Mouse (Mus musculus) forebrain, embryonic 16.5 days (tissue): Measurements from ENCODE around the gene Rab27a. TPM values are rescaled to one million over a fixed set of nuclear protein-coding genes. Genes with fewer than 3 reads are reported as not detected.
"Not testable (repeated sequence)": the region's sequence is repeated elsewhere in the genome, so short reads cannot be mapped to it uniquely, and the experiment has no call there.

Source experiments
- ATAC-seq: fragments of 200-750 bp; cut with Nextera tagmentation; 2 replicates; pipeline ENCODE4 v1.8.0; 2017; ENCODE audit warnings: mild to moderate bottlenecking, moderate library complexity
- H3K27ac ChIP-seq: fragments of 300-500 bp; sonication (generic); 2 replicates; pipeline ENCODE4 v1.5.1; 2014; ENCODE audit warnings: low read length, control low read depth
- H3K27me3 ChIP-seq: fragments of 300-500 bp; sonication (generic); replicated peaks from 2 replicates; pipeline ENCODE4 v1.6.1; 2014; ENCODE audit warnings: low read length; ENCODE audit not compliant: control insufficient read depth, insufficient read depth
- H3K36me3 ChIP-seq: fragments of 300-500 bp; sonication (generic); 2 replicates; pipeline ENCODE4 v1.6.1; 2014; ENCODE audit not compliant: control insufficient read depth, insufficient read depth
- H3K4me1 ChIP-seq: fragments of 300-500 bp; sonication (generic); replicated peaks from 2 replicates; pipeline ENCODE4 v1.6.1; 2014; ENCODE audit warnings: low read length; ENCODE audit not compliant: control insufficient read depth, insufficient read depth
- H3K4me2 ChIP-seq: fragments of 300-500 bp; sonication (generic); 2 replicates; pipeline ENCODE4 v1.6.1; 2014; ENCODE audit warnings: mild to moderate bottlenecking, low read length, control low read depth
- H3K4me3 ChIP-seq: fragments of 300-500 bp; sonication (generic); replicated peaks from 2 replicates; pipeline ENCODE4 v1.5.1; 2014; ENCODE audit warnings: mild to moderate bottlenecking, low read length, control low read depth
- H3K9ac ChIP-seq: fragments of 300-500 bp; sonication (generic); replicated peaks from 2 replicates; pipeline ENCODE4 v1.6.1; 2014; ENCODE audit warnings: low read depth, low read length, control low read depth
- H3K9me3 ChIP-seq: fragments of 300-500 bp; sonication (generic); 2 replicates; pipeline ENCODE4 v1.6.1; 2016; ENCODE audit warnings: low read length; ENCODE audit not compliant: control insufficient read depth
- WGBS: fragments of 180-500 bp; shearing (Covaris S2); extraction: QIAGEN DNeasy Blood & Tissue Kit; methylation state at CpG from one replicate; pipeline ENCODE4 v1.1.7; 2014; 5-methylcytosine and 5-hydroxymethylcytosine counted together
- polyA plus RNA-seq: library from polyadenylated mRNA; unstranded; fragments of >200 nt; fragmentation: Nextera tagmentation; extraction: Ambion mirVana; gene quantifications from 2 replicates; pipeline ENCODE4 v1.2.1, GENCODE M21; 2015

The Rab27a gene
- polyA plus RNA-seq, 1 experiment from 2014 or later = 1.9 TPM

- not testable (repeated sequence) for H3K9me3 ChIP-seq, ATAC-seq, H3K27me3 ChIP-seq, H3K27ac ChIP-seq, H3K4me3 ChIP-seq, H3K9ac ChIP-seq, H3K4me2 ChIP-seq
- 91% methylated on average over 5 of the region's 6 CpGs for WGBS
- Histone ChIP-seq H3K4me1 (peaks cover 12% of the 10 kb centered on the region), H3K36me3 (peaks cover 22% of the 10 kb centered on the region)
These were observed 72.0 kb downstream of the Rab27a start for GRCm38 (mm10) chr9:73116704-73117103.

DNA sequence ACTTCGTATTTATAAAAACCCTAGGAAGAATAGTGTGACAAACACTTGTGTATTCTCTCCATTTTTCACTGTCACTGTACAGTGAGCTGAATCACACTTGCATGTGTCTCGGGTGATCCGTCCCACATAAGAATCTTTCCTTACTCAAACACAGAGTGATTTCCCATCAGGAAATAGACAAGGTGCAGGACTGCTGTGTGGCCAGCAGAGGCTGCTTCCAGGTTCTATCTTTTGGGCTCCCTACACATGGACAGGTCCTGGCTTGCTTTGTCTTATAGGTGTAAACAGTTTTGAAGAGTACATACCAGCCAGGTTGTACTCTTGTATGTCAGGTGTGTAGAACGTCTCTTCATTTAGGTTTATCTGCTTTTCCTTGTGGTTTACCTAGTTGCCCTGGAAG lies 73.4 kb downstream of the Rab27a start:
- no peaks in the 10 kb centered on the region for H3K27me3 ChIP-seq
- peaks cover 26% of the 10 kb centered on the region for H3K36me3 ChIP-seq
- no peak overlapping the region for H3K9ac ChIP-seq
- H3K4me3 ChIP-seq = no peak overlapping the region
- peaks cover 9% of the 10 kb centered on the region for H3K4me1 ChIP-seq
- H3K27ac ChIP-seq = no peak overlapping the region
- no peak overlapping the region for H3K4me2 ChIP-seq
- no peak for ATAC-seq
- no peaks in the 10 kb centered on the region for H3K9me3 ChIP-seq
- WGBS = 92% methylated on average over 4 of the region's 4 CpGs

- Histone ChIP-seq H3K27me3 (no peaks in the 10 kb centered on the region), H3K9ac (no peak overlapping the region), H3K27ac (no peak overlapping the region), H3K4me3 (no peak overlapping the region), H3K9me3 (no peaks in the 10 kb centered on the region), H3K4me2 (no peak overlapping the region), H3K36me3 (peaks cover 38% of the 10 kb centered on the region), H3K4me1 (no peaks in the 10 kb centered on the region)
- WGBS = 78% methylated on average over 8 of the region's 8 CpGs
- ATAC-seq = no peak
These were observed 77.1 kb downstream of the Rab27a start for GRCm38 (mm10) chr9:73121735-73122134.

DNA sequence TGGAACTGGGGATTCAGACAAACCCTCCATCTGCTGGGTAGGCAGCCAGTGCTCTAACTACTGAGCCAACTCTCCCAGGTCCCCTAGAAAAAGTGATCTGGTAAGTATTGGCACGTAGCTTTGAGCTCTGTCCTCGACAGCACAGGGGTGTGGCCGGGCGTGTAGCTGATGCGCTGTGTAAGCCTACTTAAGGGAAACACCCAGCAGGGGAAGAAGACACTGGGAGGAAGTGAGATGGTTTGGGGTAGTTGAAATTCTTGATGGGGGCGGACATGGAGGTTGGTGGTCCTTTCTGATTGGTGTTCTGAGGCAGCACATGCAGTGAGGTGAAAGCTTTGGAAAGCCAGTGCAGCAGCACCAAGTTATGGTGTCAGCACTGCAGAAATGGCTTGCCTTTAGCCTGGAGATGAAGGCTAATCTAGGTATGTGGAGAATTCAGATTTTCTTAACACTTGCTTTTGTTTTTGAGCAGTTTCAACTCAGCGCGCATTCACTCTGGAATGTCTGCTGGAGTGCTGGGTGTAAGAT lies 80.5 kb downstream of the Rab27a start:
- peaks cover 37% of the 10 kb centered on the region for H3K36me3 ChIP-seq
- no peak overlapping the region for H3K9ac ChIP-seq
- no peaks in the 10 kb centered on the region for H3K9me3 ChIP-seq
- ATAC-seq = no peak
- H3K4me3 ChIP-seq = no peak overlapping the region
- WGBS = 93% methylated on average over 8 of the region's 8 CpGs
- H3K27ac ChIP-seq = no peak overlapping the region
- no peak overlapping the region for H3K4me2 ChIP-seq
- no peaks in the 10 kb centered on the region for H3K4me1 ChIP-seq
- H3K27me3 ChIP-seq = no peaks in the 10 kb centered on the region

DNA sequence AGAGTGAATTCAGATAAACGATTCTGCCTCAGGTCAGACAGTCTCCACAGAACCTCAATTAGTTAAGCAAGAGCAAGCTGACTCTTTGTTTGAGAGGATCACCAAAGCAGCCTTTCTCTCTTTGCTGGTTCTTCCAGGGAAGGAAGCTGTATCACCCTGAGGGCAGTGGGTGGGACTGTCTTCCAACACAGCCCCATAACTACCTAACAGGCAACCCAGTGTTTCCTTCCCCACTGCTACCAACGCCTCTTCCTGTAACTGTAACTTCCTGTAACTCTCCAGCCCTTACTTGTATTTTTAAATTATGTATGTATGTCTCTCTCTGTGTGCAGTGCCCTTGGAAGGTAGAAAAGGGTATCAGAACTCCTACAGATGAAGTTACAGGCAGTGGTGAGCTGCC lies 82.8 kb downstream of the Rab27a start:
- WGBS = 92% methylated on average over 2 of the region's 2 CpGs

DNA sequence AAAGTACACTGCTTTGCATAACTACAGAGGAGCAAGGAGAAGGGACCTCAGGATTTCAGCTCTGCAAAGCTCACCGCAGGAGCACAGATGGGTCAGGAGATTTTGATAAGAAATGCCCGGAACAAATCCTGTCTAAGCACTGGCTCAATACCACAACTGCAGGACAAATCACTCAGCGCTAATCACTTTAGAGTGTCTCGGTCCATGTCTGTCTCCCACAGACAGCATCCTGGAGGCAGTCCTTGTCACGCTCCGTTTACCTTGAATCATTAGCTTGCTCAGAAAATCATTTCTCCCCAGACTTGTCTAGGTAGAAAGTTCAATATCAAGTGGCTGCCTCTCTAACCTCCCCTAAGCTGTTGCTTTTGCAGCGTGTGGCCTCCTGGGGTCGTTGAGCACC lies 85.2 kb downstream of the Rab27a start:
- WGBS = 79% methylated on average over 8 of the region's 8 CpGs
- no peaks in the 10 kb centered on the region for H3K27me3 ChIP-seq
- H3K4me1 ChIP-seq = no peaks in the 10 kb centered on the region
- H3K9me3 ChIP-seq = no peaks in the 10 kb centered on the region
- H3K9ac ChIP-seq = no peak overlapping the region
- H3K36me3 ChIP-seq = peaks cover 18% of the 10 kb centered on the region
- no peak overlapping the region for H3K4me2 ChIP-seq
- H3K4me3 ChIP-seq = no peak overlapping the region
- ATAC-seq = no peak
- no peak overlapping the region for H3K27ac ChIP-seq

More for the DNA sequence above, 82.8 kb downstream of the Rab27a start:
- Histone ChIP-seq H3K4me1 (no peaks in the 10 kb centered on the region), H3K36me3 (peaks cover 21% of the 10 kb centered on the region), H3K27me3 (no peaks in the 10 kb centered on the region), H3K9me3 (no peaks in the 10 kb centered on the region), H3K9ac (no peak overlapping the region), H3K4me3 (no peak overlapping the region), H3K27ac (no peak overlapping the region), H3K4me2 (no peak overlapping the region)
- ATAC-seq = no peak

DNA sequence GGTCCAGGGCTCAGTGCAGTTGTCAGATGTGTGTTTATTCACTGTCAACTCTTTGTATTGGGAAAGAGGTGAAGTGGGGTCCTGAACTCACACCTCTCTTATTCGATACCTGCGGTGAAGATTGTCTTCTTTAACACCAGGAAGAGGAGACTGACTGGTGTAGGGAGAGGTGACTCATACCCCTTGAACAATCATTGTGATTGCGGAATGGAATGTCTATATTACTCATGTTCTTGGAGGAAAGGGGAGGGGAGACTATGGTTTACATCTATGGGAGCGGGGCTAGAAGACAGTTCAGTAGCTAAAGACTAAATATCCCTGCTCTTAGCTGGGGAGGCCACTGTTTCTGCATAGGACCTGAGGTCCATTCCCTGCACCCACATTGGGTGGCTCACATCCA lies 85.9 kb downstream of the Rab27a start:
- Histone ChIP-seq H3K4me3 (no peak overlapping the region), H3K27me3 (no peaks in the 10 kb centered on the region), H3K4me2 (no peak overlapping the region), H3K9me3 (no peaks in the 10 kb centered on the region), H3K27ac (no peak overlapping the region), H3K4me1 (no peaks in the 10 kb centered on the region), H3K9ac (no peak overlapping the region), H3K36me3 (peaks cover 18% of the 10 kb centered on the region)
- no peak for ATAC-seq
- 96% methylated on average over 4 of the region's 4 CpGs for WGBS

- no peaks in the 10 kb centered on the region for H3K4me1 ChIP-seq
- H3K27ac ChIP-seq = no peak overlapping the region
- H3K9me3 ChIP-seq = no peaks in the 10 kb centered on the region
- WGBS = 83% methylated on average over 11 of the region's 11 CpGs
- H3K4me3 ChIP-seq = no peak overlapping the region
- H3K36me3 ChIP-seq = no peaks in the 10 kb centered on the region
- no peak overlapping the region for H3K9ac ChIP-seq
- no peak overlapping the region for H3K4me2 ChIP-seq
- no peak for ATAC-seq
- H3K27me3 ChIP-seq = no peaks in the 10 kb centered on the region
These were observed 92.8 kb downstream of the Rab27a start for GRCm38 (mm10) chr9:73137341-73137886.
